Mouse (Mus musculus) retina, postnatal 1 day (tissue): ENCODE data around the gene Ak7.

Experiments used
- DNase-seq: peaks from one replicate; pipeline ENCODE4 v3.0.0-alpha.2; 2012

The Ak7 gene

DNA sequence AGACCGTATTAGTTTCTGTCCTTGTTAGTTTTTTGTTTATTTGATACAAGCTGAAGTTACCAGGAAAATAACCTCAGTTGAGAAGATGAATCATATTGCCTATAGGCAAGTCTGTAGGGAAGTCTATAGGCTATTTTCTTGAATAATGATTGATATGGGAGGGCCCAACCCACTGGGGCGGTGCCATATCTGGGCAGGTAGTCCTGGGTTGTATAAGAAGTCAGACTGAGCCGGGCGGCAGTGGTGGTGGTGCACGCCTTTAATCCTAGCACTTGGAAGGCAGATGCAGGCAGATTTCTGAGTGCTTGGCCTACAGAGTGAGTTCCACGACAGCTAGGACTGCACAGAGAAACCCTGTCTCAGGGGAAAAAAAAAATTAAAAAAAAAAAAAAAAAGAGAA, 84.1 kb downstream of the Ak7 start:
- no peak for DNase-seq

DNA sequence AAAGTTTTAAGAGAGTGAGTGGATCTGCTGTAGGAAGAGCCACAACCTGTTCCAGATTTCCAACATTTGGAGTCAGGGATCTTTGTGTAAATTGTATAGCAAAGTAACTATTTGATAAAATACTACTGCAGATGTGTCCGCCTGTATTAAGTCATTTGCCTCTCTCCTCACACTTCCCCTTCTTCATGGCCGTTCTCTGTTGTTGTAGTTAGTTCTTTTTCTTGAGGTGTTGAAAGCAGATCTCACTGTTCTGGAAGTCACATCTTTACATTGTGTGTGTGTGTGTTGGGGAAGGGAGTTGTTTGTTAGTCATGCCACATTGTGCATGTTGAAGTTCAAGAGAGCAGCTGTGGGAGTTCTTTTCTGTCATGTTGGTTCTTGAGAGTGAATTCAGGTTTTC, 89.1 kb downstream of the Ak7 start:
- DNase-seq = no peak

DNA sequence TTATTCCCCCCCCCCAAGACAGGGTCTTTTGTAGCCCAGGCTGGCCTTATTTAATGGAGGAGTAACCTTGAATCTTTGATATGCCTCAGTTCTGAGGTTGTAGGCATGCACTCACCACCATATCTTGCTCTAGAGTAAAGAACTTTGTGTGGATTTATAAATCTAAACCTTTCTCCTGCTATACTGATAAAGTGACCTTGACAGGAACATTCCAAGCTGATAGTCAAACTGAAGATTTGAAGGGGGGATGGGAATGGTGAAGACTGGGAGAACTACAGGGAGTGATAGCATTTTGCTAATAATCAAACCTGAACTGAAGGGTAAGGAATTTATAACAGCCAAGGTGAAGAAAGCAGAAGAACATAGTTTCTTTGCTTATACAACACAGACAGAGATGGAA, 92.2 kb downstream of the Ak7 start:
- no peak for DNase-seq

DNA sequence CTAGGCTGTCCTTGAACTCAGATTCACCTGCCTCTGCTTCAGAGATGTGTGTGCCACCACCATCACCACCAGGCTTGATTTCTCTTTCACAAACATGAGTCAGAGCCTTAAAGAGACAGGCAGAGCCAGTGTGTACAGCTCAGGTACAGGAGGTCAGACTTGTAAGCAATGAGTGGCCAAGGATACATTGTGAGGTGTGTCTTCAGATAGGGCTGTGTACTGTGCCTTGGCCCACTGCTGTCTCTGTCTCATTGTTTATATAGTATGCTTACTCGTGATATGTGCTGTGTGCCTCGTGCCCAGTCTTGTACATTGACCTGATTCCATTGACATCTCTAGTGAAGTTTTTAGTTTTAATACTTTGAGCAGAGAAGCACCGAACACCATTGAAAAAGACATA, 100.0 kb downstream of the Ak7 start:
- no peak for DNase-seq

DNA sequence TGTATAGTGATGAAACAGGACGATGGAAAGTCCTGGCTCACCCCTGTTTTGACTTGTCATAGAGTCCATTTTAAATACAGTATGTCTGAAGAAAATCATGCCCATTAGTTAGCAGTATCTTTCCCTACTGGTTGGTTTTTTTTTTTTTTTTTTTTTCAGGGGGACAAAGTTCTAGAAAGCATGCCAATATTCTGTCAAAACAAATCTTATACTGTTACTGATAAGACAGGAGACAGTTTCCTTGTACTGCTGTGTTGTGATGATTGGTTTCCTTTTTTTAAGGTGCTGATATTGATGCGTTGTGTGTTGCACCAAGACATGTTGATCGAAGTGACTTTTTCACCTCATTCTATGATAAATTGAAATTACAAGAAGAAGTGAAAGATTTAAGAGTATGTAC, 100.4 kb downstream of the Ak7 start:
- DNase-seq = no peak

DNA sequence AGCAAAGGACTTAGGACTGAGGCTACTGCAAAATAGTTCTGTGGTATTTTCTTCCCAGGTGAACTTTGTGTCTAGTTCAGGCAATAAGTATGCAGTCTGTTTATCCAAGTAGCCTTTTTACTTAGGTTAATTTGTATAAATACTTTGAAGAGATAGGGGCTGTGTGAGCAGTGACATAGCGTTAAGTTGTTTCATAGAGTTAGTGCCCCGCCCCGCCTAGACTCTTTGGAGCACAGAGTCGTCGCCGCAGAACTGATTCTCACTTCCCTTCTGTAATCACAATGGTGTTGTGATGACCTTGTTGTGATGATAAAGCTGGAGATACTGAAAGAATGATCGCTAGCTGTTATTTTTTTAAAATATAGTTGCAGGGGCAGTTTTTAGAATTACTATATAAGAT, 101.6 kb downstream of the Ak7 start:
- no peak for DNase-seq

DNA sequence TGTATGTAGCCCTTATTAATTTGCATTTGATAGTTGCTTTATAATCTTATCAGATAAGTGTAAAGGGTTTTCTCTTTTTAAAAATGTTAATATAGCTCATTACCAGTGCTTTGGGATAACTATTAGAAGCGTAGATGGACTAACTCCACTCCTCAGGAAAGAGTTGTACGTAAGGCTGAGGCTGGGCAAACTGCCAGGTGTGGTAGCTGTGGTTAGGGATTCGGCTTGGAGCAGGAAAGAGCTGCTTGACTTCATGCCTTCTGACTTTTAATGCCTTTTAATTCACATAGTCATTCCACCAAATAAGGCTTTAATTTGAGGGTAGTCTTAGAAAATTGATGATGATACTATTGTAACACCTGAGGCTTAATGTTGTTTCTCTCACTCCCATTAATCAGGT, 103.2 kb downstream of the Ak7 start:
- no peak for DNase-seq

DNA sequence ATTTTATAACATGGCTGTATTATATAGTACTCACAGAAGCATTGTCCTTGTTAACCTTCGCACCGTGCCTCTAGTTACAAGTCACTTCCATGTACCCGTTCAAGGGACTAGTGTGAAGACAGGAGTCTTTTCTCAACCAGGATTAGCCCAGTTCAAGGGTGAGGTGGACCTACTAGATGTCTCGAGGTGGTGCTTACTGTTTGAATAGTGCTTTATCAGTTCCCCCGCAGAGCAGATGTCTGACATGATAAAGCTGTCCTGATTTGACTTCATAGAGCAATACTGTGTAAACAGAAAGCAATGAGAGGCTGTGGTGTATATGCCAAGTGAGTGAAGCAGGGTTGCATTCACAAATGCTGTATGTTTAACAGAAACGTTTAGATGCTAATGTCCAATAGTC, 104.8 kb downstream of the Ak7 start:
- no peak for DNase-seq

DNA sequence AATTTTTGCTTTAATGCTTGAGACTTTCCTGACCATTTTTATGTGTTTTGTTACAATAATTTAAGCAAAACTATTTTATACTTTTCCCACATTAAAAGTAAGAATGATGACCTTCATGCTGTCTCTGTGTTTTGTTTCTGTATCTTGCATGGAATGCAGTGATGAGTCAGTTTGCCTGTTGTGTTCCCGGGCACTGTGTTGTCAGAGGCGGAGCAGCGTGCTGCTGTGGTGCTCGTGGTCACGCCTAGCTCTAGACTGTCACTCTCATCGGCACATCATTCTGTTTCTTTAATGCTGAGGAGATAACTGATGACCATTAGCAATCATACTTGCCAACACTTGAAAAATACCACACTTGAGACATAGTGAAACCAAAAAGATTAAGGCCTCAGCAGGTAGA, 108.2 kb downstream of the Ak7 start:
- no peak for DNase-seq

DNA sequence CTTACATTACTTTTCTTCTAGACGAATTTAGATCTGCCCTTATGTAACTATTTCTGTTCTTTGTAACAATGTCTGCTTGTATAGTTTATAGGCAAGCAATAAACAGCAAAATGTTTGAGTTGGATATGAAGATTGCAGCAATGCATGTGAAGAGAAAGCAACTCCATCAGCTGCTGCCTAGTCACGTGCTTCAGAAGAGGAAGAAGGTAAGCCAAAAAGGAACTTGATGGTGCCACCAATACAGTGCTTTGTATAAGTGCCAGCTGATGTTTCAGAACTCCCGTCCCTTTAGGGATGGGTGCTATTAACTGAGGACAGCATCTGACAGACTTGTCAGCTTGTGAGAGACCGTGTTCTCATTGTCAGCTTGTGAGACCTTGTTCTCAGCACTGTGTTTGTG, 117.7 kb downstream of the Ak7 start:
- DNase-seq = no peak

DNA sequence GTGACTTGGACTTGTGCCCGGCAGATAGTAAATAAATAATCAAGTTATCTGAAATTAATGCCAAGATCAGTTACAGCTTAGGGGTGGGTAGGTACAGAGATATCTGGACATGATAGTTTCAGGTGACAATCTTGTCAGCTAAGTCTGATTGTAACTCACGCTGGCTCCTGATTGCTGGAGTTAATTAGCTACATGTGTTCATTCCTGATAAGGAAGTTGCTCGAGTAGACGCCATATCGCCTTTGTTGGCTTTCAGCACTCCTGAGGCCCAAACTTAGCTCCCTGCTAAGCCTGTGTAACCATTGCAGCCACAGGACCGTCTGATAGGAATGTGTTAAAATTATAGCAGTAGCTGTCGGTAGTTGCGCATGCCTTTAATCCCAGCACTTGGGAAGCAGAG, 119.0 kb downstream of the Ak7 start:
- DNase-seq = no peak

DNA sequence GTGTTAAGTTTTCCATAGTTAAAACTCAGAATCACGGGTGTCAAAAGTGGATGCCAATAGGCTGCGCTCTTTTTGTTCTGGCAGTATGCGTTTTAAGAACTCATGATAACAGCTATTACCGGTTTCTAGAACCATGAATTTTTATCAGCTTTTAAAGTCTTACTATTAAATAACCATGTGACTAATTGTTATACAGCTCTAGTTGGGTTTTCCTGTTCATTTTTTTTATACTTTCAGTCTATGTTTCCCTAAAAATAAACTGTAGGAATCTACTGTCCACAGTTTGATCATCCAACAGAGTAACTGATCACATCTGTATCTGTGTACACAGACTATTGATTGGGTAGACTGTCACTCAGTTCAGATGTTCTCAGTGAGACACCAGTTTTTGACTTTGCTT, 119.5 kb downstream of the Ak7 start:
- DNase-seq = no peak
